Mouse (Mus musculus): ENCODE measurements around the gene Vmn2r104. TPM values are rescaled to one million over a fixed set of nuclear protein-coding genes. Genes with fewer than 3 reads are reported as not detected.

The Vmn2r104 gene
- not detected for total RNA-seq (2021)
- long read RNA-seq, experiment 1, result 0 reads
- long read RNA-seq, experiment 2, result 0 reads

DNA sequence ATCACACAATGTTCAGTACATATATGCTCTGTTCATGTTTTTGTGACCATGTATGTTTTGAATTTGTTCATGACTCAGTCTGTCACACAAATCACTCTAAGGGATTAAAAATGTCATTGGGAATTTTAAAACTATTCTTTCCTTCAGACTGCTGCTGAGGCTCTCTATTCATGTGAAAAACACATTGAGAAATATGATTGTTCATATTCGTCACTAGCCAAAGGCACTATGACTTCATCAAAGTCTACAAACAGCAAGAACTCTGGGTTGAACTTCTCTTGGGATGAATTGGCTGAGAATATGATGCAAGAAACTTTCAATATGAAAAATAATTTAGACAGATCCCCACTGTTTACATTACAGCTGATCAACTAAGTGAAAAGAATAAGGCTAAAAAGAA, at the start of gene Vmn2r104:
Gene Vmn2r104 (minus strand): TSS at position 101 of the 400 bp plus-strand sequence.
- no peak for DNase-seq

GRCm38 (mm10) chr17:20074090-20074489, 26.0 kb upstream of the Vmn2r104 start:
- no peak for DNase-seq

DNA sequence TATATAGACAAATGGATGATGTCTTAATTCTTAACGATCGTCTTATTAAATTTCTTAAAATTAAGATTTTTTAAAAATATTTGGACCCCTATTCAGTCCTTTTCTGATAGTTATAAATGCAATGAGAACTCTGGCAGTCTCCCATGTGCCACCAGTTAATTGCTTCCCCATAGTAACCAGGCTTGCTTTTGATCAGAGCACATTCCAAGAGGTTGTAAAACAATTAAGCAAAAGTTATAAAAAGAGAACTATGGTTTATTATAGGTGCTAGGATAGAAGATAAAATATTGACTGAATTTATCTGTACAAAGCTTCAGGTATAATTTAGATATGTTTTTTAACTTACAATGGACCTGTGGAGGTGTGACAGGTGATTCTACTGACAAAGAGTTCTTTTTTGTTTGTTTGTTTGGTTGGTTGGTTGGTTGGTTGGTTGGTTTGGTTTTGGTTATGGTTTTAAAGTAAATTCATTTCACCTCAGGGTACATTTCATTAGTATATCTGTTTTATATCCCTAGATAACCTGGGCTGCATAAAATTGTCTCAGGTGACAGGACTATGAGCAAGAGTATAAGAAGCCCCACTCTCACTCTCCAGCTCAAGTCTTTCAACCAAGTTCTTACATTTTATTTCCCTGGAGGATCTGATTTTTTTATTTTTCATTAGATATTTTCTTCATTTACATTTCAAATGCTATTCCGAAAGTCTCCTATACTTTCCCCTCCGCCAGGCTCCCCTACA, 23.7 kb upstream of the Vmn2r104 start:
- no peak for DNase-seq

Other genes with a start within 250 kb of the Vmn2r104 start
- not detected for gene Fpr-rs7, start 65.9 kb upstream of the Vmn2r104 start, total RNA-seq (2021)
- gene Fpr-rs6, start 134.8 kb upstream of the Vmn2r104 start, total RNA-seq (2021), result not detected
- gene Vmn2r105, start 186.7 kb upstream of the Vmn2r104 start, total RNA-seq (2021), result not detected
- gene Vmn2r106, start 237.2 kb upstream of the Vmn2r104 start, total RNA-seq (2021), result not detected